Mouse (Mus musculus): ENCODE measurements around the gene Clint1. TPM values are rescaled to one million over a fixed set of nuclear protein-coding genes. Genes with fewer than 3 reads are reported as not detected.
A peak's percentile ranks its signal among the peaks of the same experiment; 100 is the strongest.

The Clint1 gene
- total RNA-seq, 2 experiments from 2014 or later, result 146 to 172 TPM

DNA sequence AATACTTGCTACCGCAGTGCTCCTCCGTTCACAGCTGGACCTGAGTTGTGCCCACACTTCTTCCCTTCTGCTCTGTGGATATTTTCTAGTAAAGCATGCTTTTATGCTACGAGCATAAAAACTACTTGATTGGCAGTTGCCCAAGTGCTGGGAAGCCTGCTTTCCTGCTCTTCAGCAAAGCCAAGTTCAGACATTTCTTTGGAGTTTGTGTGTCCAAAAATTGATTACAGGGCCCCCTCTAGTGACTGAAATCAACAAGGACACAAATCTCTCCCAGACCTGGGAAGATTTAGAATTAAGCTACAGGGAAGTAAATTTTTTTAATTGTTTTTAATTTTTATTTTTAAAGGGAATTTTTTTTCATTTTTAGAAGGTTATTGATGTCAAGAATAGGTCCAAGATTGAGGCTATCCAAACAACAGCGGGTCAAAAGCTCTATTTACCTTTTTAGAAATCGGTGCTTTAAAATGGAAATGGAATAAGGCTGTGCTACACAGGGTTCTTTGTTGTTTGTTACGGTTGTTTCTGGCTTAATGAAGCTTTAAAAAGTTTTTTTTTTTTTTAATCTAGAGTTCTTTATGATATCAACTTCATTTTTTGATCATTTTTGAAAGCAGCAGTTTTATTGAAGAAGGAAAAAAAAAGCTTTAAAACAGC, 29.3 kb downstream of the Clint1 start:
- no peak for ATAC-seq (ENCODE audit: poor library complexity, severe bottlenecking)

DNA sequence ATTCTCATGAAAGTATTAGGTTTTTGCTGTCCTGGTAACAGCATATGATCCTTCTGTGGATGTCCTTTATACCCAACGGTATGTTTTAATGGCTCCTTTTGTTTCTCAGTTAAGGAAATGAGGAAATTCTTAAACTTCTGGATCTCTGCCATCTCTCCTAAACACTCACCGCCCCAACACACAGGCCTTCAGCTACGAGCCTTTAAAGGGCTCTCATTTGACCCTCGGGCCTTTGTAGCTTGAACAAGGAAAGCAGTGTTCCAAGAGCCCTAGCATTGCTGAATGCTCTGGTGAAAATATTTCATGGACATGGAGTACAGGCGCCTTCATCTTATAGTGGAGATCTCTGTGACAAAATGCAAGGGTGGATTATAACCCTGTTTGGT, 29.8 kb downstream of the Clint1 start:
- no peak for ATAC-seq (ENCODE audit: poor library complexity, severe bottlenecking)

DNA sequence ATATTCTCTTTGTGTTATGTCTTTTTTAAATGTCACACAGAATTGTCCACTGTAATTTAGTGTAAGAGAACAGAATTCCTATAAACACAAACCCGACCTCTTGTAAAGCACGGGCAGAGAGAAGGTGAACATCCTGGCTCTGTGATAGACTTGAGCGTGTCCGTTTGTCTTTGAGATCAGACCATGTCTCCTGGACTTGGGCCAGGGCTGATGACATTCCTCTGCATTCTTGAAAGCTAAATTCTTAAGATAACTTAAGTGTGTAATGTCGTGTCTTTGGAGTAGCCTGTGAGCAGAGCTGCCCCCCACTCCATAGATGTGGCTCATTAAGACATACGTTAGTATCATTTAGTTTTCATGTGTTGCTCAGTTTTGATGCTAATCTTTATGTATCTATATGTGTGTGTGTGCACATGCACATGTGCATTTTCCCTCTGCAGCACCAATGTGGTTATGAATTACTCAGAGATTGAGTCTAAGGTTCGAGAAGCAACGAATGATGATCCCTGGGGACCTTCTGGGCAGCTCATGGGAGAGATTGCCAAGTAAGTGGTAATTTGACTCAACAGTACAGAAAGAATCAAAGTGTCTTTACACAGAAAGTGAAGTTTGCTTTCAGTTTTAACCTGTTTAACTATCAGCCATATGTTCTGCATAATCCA, 31.6 kb downstream of the Clint1 start:
- ATAC-seq (ENCODE audit: poor library complexity, severe bottlenecking), result no peak

DNA sequence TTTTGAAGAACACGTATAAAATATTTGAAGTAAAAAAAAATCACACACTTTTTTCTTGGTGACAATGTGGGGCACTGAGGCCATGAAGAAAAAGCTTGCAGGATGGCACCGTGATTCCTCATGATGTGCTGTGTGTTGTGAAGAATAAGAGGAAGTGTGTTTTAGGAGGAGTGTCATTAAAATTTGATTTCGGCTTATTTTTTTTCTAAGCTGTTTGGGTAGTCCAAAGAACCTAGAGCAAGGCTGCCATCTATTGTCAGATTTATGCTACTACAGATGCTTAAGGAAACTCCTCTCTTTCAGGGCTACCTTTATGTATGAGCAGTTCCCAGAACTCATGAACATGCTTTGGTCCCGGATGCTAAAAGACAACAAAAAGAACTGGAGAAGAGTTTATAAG, 32.2 kb downstream of the Clint1 start:
- ATAC-seq (ENCODE audit: poor library complexity, severe bottlenecking), result peak; percentile 85

DNA sequence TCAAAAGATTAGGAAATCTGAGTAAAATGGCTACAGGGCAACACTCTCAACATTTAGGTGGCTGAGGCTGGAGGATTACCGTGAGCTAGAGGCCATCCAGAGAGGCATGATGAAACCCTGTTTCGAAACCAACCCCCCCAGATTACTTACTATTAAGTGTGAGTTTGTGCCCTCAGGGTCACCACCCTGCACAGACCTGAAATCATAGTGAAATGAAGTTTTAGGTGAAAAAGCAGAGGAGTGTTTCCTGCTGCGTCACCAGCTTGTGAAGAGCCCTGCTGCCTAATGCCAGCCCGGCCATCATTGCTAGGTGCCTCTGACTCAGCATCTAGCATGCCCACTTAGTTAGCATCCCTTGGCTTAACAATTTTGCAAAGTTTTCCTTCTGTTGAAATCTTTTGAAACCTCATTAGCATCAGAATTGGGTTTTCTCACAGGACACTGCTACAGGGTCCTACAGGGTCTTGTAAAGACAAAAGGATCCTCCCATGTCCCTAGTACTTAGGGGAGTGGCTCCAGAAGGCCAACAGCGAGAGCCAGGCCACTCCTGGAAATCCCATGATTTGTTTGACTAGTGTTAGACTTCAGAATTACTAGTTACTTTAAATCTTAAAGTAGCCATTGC, 33.9 kb downstream of the Clint1 start:
- ATAC-seq (ENCODE audit: poor library complexity, severe bottlenecking), result no peak

DNA sequence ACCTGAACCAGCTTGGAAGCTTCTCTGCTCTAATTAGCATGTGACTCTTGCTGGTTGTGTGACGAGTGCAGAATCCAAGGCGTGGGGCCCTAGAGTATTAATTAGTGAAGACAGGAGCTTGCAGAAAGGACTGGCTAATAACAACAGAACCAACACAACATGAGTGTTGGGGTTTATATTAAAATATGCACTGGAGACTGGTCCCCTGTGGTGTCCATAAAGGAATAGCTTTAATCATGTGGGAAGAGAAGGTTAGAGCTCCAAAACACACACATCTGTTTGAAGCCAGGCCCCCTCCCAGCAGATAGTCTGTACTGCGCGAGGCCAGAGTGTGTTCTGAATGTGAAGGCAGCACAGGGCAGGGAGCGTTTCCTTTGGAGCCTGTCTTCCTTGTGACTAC, 34.7 kb downstream of the Clint1 start:
- no peak for ATAC-seq (ENCODE audit: poor library complexity, severe bottlenecking)

DNA sequence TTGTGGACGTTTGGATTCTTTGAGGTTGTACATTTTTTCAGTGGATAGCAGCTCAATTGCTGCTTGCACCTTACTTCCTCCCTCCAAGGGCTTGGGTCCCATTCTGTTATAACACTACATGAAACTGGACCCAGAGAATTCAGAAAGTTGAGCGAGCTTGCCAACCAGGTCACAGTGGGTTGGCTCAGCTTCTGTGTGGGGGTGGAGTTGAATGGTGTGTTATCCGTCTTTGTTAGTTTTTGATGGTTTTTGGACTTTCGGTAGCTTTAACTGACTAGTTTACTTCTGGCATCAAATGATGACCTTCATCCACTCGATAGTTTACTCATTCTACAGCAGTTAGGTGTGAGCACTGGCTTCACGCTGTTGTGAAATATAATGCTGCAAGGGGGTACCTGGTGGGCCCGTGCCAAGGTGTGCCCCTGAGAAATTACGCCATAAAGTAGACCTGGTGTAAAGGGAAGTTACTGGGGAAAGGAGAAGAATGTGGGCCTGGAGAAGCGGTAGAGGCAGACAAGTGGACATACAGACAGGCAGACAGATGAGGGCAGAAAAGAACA, 36.7 kb downstream of the Clint1 start:
- ATAC-seq (ENCODE audit: poor library complexity, severe bottlenecking), result peak; percentile 25; the same call in 1 of the 2 replicates

DNA sequence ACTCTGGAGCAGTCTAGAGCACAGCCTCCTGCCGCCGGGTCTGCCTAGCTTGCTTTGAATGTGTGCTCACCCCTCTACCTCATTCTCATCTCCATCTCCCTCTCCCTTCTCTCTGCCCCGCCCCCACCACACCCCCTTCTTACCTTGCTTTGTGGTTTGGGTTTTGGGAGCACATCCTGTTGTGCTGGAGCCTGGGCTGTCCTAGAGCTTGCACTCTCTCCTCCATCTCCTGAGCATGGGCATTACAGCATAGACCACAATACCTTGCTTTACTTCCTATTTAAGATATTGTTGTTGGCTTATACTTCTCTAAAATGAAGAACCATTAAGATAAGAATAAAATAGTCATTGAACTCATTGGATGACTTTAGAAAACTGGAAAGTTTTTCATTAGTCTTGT, 38.1 kb downstream of the Clint1 start:
- peak; percentile 78 for ATAC-seq (ENCODE audit: poor library complexity, severe bottlenecking)

DNA sequence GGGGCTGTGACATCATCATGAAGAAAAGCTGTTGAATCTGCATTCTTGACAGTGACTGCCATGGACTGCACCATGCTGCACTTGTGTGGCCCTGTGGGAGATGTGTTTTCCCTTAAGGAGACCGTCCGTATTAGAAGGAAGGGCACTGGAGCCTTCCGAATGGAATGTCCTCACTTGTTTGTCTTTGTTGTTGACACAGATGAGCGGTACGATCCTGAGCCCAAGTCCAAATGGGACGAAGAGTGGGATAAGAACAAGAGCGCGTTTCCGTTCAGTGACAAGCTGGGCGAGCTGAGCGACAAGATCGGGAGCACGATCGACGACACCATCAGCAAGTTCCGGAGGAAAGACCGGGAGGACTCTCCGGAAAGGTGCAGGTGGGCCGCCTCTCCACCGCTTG, 38.6 kb downstream of the Clint1 start:
- ATAC-seq (ENCODE audit: poor library complexity, severe bottlenecking), result 0 out of 2 replicates have a peak, but pooled peaks have one; percentile 4

DNA sequence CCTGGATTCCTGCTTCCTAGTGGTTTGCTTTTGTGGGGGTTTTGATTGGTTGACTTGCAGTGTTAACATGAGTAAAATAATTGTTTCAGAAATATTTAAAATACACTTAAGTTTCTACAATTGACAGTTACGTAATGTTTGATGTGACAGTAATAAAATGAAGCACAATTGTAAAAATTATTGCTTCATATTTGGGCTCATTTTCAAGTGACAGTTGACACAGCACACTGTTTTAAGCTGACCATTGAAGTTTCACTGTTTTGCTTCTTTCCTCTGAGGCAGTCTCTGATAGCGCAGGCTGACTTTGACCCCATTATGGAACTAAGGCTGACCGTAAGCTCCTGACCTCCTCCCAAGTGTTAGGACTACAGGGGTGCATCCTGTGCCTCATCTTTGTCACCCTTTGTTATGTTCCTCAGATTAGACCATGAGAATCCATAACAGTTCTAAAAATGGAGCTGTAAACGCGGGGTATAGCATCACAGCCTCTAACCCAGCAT, 41.1 kb downstream of the Clint1 start:
- no peak for ATAC-seq (ENCODE audit: poor library complexity, severe bottlenecking)

DNA sequence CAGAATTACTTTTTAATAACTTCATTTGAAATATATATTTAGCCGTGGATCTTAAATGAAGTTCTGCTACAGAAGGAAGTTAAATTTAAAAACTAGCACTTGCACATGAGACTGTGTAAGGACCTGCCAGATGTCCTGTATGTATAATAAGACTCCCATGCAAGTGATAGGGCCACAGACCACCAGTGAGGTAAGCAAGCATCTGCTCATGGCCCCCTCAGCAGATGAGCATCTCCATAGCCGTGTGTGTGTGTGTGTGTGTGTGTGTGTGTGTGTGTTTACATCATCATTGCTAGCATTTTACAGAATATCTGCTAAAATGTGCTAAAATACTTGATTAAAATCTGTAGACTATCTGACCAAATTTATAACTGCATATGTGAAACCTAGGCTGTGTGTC, 45.5 kb downstream of the Clint1 start:
- ATAC-seq (ENCODE audit: poor library complexity, severe bottlenecking), result no peak

DNA sequence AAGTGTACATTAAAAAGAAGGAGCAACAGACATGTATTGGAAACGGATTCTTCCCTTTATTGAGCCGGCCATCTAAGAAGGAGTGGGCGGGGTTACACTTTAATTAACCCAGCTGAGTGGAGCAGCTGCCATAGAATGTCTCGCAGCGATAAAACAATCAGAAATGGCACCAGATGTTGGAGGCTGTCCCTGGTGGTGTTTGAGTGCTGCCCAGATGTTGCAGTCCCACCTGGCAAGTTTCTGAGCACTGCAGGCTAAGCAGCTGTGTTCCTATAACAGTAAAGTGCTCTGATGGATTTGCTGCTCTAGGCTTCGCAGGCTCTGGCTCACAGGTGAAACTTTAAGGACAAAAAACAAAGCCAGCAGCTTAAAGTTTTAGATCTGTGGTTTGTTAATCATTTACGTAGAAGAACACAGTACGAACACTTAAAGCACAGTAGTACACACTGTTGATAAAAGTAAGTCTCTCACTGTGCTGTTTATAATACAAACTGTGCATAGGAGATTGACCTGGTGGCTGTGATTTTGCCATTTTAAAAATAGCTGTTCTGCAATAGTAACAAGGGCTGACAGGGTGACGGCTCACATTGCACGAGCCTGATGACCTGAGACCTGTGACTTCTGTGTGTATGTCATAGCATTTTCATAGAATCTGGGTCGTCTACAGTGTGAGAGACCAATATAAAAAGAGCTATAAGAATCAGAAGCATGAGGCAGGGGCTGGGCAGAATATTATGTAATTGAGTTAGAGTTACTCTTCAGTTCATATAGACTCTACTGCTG, 48.6 kb downstream of the Clint1 start:
- ATAC-seq (ENCODE audit: poor library complexity, severe bottlenecking), result no peak

DNA sequence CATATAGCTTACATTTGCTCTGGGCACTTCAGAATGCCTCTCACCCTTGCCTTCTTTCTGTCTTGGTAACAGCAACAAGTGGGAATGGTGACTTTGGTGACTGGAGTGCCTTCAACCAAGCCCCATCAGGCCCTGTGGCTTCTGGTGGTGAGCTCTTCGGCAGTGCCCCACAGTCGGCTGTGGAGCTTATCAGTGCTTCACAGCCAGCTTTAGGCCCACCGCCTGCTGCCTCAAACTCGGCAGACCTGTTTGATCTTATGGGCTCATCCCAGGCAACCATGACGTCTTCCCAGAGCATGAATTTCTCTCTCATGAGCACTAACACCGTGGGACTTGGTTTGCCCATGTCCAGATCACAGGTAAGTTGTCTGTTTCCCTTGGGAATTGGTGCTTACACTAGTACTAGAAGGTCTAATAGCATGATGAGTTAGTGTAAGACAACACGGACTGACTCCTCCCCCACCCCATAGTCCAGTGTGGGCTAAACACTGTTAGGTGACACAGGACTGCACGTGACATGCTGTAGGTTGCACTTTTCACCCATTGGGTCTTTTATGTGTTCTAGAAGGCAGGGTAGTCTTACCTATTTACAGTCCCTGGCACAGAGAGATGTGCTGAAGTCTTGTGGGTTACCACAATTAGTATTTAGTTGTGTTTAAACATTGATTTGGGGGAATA, 54.4 kb downstream of the Clint1 start:
- ATAC-seq (ENCODE audit: poor library complexity, severe bottlenecking), result no peak

DNA sequence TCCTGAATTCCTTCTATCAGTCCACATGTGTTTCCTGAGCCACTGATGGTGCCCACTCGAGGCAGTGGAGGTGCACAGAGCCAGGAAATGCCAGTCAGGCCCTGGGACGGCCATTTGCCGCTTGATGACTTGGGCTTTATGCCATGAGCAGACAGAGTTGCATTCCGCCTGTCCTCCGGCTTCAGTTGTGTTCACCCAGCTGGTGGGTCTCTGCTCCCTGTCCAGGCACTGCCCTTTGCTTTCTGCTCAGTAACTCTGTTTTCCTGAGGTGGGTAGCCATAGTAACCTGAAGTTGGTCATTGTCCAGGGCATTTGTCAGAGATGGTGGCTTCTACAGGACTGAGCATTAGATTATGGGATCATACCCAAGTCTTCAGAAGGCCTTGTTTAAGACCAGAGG, 55.5 kb downstream of the Clint1 start:
- no peak for ATAC-seq (ENCODE audit: poor library complexity, severe bottlenecking)

DNA sequence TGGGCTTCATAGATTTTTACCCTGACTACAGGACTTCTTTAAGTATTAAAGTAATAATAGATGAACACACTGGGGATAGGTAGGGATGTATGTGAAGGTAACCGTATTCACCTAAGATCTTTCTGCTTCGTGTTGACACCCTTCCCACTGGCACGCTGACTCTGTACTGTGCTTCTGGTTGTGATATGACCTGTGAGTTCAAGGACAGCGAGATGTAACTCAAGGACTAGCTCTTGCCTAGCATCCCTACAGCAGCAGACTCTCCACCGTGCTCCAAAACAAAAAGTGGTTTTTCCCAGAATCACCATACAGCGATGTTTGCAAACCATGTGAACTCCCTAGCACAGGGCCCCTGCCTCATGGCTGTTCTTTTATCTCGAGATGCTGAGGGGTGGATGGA, 56.2 kb downstream of the Clint1 start:
- no peak for ATAC-seq (ENCODE audit: poor library complexity, severe bottlenecking)

DNA sequence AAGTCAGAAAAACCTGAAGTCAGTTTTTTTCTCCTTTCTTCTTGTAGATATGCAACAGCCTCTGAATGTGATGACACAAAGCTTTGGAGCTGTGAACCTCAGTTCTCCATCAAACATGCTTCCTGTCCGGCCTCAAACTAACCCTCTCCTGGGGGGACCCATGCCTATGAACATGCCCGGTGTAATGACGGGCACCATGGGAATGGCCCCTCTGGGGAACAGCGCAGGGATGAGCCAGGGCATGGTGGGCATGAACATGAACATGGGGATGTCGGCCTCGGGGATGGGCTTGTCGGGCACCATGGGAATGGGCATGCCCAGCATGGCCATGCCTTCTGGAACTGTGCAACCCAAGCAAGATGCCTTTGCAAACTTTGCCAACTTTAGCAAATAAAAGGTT, 57.0 kb downstream of the Clint1 start:
- ATAC-seq (ENCODE audit: poor library complexity, severe bottlenecking), result no peak

DNA sequence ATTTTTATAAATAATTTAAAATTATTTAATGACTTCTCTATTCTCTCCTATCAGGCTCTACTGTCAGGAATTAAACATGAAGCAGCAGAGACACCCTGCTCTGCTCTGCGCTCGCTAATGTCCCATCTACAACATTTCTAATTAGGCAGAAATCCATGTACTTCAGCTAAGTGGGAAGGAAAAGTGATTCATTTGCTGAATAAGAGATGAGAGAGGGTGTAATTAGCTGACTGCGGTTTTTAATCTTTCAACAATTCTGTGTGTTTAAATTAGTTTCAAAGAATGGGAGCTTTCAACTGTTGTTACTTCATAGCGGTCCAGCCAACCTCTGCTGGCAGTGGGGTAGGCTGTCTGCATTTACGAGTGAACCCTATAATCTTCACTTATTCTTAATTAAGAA, 58.9 kb downstream of the Clint1 start:
- ATAC-seq (ENCODE audit: poor library complexity, severe bottlenecking), result no peak

DNA sequence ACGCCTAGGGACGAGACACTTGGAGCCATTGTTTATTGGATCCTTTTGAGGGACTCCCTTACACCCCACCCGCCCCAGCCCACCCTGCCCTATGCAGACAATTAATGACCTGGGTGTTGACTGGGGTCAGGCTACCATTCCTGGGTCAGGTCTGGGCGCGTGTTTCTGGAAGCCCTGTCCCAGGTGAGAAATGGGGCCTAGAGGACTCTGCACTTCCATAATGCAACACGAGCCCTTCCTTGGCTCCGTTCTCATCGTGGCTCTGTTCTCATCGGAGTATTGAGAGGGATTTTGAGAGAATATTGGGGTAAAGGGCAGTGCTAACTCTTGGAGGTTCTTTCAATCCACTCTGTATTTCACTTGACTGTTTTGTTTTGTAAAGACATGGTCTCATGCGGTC, 64.3 kb downstream of the Clint1 start:
- ATAC-seq (ENCODE audit: poor library complexity, severe bottlenecking), result no peak

DNA sequence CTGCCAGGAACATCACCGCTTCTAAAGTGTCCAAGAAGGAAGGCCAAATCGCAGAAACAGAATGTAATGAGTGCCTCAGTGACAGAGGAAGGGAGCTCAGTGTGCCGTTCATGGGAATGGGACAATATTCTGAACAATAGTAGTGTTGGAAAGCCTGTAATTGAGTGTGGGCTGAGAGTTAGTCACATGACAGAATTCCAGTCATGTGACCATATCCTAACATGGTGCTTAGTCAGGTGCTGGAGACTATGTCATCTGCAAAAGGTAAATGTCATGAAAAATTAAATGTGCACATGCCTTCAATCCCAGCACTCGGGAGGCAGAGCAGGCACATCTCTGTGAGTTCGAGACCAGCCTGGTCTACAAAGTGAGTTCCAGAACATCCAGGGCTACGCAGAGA, 66.2 kb downstream of the Clint1 start:
- ATAC-seq (ENCODE audit: poor library complexity, severe bottlenecking), result no peak

DNA sequence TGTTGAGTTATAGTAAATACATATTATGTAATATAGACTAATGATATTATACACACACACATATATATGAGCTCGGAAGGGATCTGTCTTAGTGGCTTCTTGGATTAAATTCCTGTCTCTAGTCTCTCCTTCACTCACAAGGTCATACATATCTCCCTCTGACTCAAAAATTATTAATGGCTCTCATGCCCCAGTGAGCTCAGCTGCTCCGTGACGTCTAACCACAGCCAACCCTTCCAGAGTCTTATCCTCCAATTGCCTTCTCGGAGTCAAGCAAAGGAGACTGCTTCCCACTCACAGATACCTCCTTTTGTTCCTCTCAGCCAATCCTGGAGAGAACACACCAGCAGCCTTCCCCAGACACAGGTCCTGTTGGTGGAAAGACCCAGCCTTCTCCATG, 67.0 kb downstream of the Clint1 start:
- ATAC-seq (ENCODE audit: poor library complexity, severe bottlenecking), result no peak

DNA sequence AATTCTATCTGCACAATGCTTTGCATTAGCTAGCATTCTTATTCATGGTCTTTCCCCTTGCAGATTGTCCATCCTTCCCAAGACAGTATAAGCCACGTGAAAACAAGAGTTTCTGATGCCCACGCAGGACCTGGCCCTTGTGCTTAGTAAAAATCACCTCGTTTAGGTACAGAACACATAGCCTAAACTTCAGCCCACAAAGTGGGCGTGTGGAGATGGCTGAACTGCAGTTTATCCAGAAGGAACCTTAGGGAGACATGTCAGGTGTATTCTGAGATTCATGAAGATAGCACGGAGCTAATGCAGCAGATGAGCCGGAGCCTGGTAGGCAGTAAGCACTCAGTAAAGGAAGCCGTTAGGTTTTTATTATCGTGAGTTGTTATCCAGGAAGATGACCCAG, 69.2 kb downstream of the Clint1 start:
- no peak for ATAC-seq (ENCODE audit: poor library complexity, severe bottlenecking)
